Mouse (Mus musculus) lung, postnatal 0 days (tissue): ENCODE measurements around the gene Olfr599. TPM values are rescaled to one million over a fixed set of nuclear protein-coding genes. Genes with fewer than 3 reads are reported as not detected.
"Not testable (repeated sequence)": the region's sequence is repeated elsewhere in the genome, so short reads cannot be mapped to it uniquely, and the experiment has no call there.

Experiments used
- ATAC-seq: fragments of 200-750 bp; cut with Nextera tagmentation; 2 replicates; pipeline ENCODE4 v1.8.0; 2017; ENCODE audit warnings: moderate library complexity
- DNase-seq: peaks from one replicate; pipeline ENCODE4 v3.0.0-alpha.2; 2016; ENCODE audit warnings: low spot score
- H3K27ac ChIP-seq: fragments of 300-500 bp; sonication (generic); 2 replicates; pipeline ENCODE4 v1.5.1; 2014; ENCODE audit warnings: antibody characterized with exemption, mild to moderate bottlenecking, low read length, mixed read lengths
- H3K27me3 ChIP-seq: fragments of 300-500 bp; sonication (generic); replicated peaks from 2 replicates; pipeline ENCODE4 v1.6.1; 2014; ENCODE audit warnings: low read length, mixed read lengths; ENCODE audit not compliant: insufficient read depth
- H3K36me3 ChIP-seq: fragments of 300-500 bp; sonication (generic); 2 replicates; pipeline ENCODE4 v1.6.1; 2014; ENCODE audit warnings: low read length, mixed read lengths; ENCODE audit not compliant: insufficient read depth
- H3K4me1 ChIP-seq: fragments of 300-500 bp; sonication (generic); 2 replicates; pipeline ENCODE4 v1.6.1; 2014; ENCODE audit warnings: antibody characterized with exemption, low read depth, low read length, mixed read lengths; ENCODE audit not compliant: insufficient read depth
- H3K4me2 ChIP-seq: fragments of 300-500 bp; sonication (generic); replicated peaks from 2 replicates; pipeline ENCODE4 v1.6.1; 2014; ENCODE audit warnings: low read depth, mild to moderate bottlenecking, low read length, moderate library complexity, mixed read lengths
- H3K4me3 ChIP-seq: fragments of 300-500 bp; sonication (generic); 2 replicates; pipeline ENCODE4 v1.5.1; 2014; ENCODE audit warnings: low read depth, low read length
- H3K9ac ChIP-seq: fragments of 300-500 bp; sonication (generic); replicated peaks from 2 replicates; pipeline ENCODE4 v1.6.1; 2014; ENCODE audit warnings: low read depth, mild to moderate bottlenecking
- H3K9me3 ChIP-seq: fragments of 300-500 bp; sonication (generic); 2 replicates; pipeline ENCODE4 v1.6.1; 2016; ENCODE audit warnings: low read length, mixed read lengths
- CTCF ChIP-seq: IDR thresholded peaks from 2 replicates; pipeline ENCODE4 v1.5.1; 2016; ENCODE audit warnings: antibody characterized with exemption, mild to moderate bottlenecking
- EP300 ChIP-seq: IDR thresholded peaks from 2 replicates; pipeline ENCODE4 v1.6.1; 2016; ENCODE audit warnings: antibody characterized with exemption, mild to moderate bottlenecking, control low read depth
- WGBS: fragments of 180-500 bp; shearing (Covaris S2); extraction: QIAGEN DNeasy Blood & Tissue Kit; methylation state at CpG from one replicate; pipeline ENCODE4 v1.1.7; 2014; 5-methylcytosine and 5-hydroxymethylcytosine counted together
- polyA plus RNA-seq: library from polyadenylated mRNA; unstranded; fragments of >200 nt; fragmentation: Nextera tagmentation; extraction: Ambion mirVana; gene quantifications from 2 replicates; pipeline ENCODE4 v1.2.1, GENCODE M21; 2015

Gene Olfr599
- polyA plus RNA-seq: not detected in 2 replicates

- DNase-seq: no peak
- Histone ChIP-seq H3K4me1 (no peaks in the 10 kb centered on the region), H3K27me3 (no peaks in the 10 kb centered on the region), H3K4me3 (no peak within 1 kb of the TSS), H3K9ac (no peak within 1 kb of the TSS), H3K9me3 (no peaks in the 10 kb centered on the region), H3K4me2 (no peak within 1 kb of the TSS), H3K27ac (no peak within 1 kb of the TSS), H3K36me3 (no peaks in the 10 kb centered on the region)
- WGBS: 86% methylated on average over 1 of the region's 1 CpGs
- no peak for ATAC-seq
- TF ChIP-seq EP300 (no peak), CTCF (no peak)
Observed at GRCm38 (mm10) chr7:103335617-103336016, at the start of gene Olfr599. Olfr599 (plus strand) TSS chr7:103335917.

DNA sequence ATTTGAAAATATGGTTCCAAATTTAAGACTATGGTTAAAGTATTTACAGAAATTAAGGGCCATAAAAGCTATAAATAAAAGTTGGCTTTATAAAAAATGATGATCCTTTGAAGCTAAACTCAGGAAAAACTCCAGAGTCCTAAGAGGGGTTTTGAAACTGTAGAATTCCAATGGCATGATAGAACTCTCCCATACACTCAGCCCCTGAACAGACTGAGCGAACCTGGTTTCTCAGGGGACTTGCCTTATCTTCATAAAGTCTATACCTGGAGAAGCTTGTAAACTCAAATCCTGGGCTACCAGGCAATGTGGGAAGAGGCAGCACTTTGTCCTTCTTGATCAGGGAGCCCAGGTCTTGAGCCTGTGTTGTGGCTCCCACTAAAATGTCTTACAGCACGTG, 30.4 kb upstream of the Olfr599 start, which contains the start of gene Olfr596:
TSS of gene Olfr596 (plus strand) at position 301 of the 400 bp plus-strand sequence.
- H3K9ac ChIP-seq, H3K9me3 ChIP-seq, H3K36me3 ChIP-seq, DNase-seq, ATAC-seq, H3K27me3 ChIP-seq, H3K4me2 ChIP-seq, H3K4me3 ChIP-seq, H3K27ac ChIP-seq, H3K4me1 ChIP-seq: not testable (repeated sequence)
- WGBS: 81% methylated on average over 2 of the region's 2 CpGs

GRCm38 (mm10) chr7:103316015-103316414, 19.7 kb upstream of the Olfr599 start, which contains the start of gene Olfr597:
Olfr597 (plus strand) TSS chr7:103316315.
- H3K27me3 ChIP-seq, H3K27ac ChIP-seq, H3K9ac ChIP-seq, DNase-seq, ATAC-seq, H3K9me3 ChIP-seq, H3K4me3 ChIP-seq, H3K4me1 ChIP-seq, H3K36me3 ChIP-seq, H3K4me2 ChIP-seq: not testable (repeated sequence)
- WGBS: 80% methylated on average over 2 of the region's 2 CpGs

DNA sequence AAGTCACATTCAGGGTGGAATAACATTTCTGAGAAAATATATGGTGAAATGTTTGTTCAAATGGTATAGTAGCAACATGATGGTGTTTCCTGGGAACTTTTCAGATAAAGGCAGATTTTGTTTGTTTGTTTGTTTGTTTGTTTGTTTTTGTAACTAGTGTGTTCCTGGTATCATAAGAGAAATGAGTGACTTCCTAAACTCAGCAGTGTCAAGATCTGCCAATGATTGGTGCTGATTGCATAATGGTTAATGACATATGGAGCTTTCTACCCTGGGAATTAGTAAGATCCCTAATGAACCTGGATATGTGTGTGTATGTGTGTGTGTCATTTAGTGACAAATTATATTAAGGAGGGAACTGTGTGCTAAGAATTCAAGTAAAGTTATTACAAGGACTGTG, 12.4 kb upstream of the Olfr599 start, which contains the start of gene Olfr598:
TSS of gene Olfr598 (plus strand) at position 301 of the 400 bp plus-strand sequence.
- no peak within 1 kb of the TSS for H3K27ac ChIP-seq
- H3K4me2 ChIP-seq: no peak within 1 kb of the TSS
- no peaks in the 10 kb centered on the region for H3K27me3 ChIP-seq
- H3K4me3 ChIP-seq: no peak within 1 kb of the TSS
- H3K9ac ChIP-seq: no peak within 1 kb of the TSS
- H3K9me3 ChIP-seq: no peaks in the 10 kb centered on the region
- no peaks in the 10 kb centered on the region for H3K4me1 ChIP-seq
- H3K36me3 ChIP-seq: no peaks in the 10 kb centered on the region
- TF ChIP-seq EP300 (no peak), CTCF (no peak)
- no peak for ATAC-seq
- no peak for DNase-seq

DNA sequence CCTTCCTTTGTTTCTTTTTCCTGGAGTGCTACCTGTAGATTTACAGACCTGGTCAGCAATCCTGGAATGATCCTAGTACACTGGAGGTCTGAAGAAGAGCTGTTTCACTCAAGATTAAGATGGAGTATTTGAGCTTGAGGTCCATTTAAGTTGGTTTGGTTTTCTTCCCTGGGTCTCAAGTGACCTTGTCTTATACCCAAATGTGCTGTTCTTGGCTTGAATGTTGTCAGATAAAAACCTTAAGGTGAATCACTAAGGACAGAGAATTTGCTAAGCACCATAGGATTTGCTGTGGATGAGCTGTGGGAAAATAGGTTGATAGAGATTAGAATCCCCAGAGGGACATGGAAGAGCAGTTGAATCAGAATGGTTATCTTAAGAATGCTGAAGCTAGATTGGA, 13.9 kb downstream of the Olfr599 start, which contains the start of gene Olfr600:
TSS of gene Olfr600 (minus strand) at position 101 of the 400 bp plus-strand sequence.
- H3K4me2 ChIP-seq: no peak within 1 kb of the TSS
- no peak for ATAC-seq

GRCm38 (mm10) chr7:103362555-103362954, 26.8 kb downstream of the Olfr599 start, which contains the start of gene Olfr601:
Olfr601 (minus strand) TSS chr7:103362655.
- TF ChIP-seq CTCF: no peak

More for the DNA sequence above, 13.9 kb downstream of the Olfr599 start, which contains the start of gene Olfr600:
- Histone ChIP-seq H3K4me3 (no peak within 1 kb of the TSS), H3K9ac (no peak within 1 kb of the TSS), H3K9me3 (no peaks in the 10 kb centered on the region), H3K27ac (no peak within 1 kb of the TSS), H3K4me1 (no peaks in the 10 kb centered on the region), H3K36me3 (no peaks in the 10 kb centered on the region), H3K27me3 (no peaks in the 10 kb centered on the region)
- no peak for DNase-seq
- TF ChIP-seq CTCF: no peak
- no peak for TF ChIP-seq EP300

DNA sequence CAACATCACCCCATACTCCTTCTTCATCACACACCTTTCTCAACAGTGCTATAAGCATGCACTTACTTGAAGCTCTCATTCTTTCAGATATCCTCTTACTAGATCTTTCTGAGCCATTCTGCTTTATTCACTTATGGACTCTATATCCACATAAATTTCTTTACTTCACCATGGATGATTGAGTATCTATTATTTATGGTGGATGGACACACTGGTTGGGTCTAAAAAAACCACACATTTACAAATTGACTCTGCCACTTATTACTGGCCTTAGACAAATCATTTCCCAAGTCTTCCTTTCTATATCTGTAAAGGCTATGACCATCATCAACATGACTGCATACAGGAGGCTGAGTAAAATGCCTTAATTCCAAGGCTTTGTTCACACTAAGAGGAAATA, 50.4 kb downstream of the Olfr599 start, which contains the start of gene Olfr603:
TSS of gene Olfr603 (minus strand) at position 101 of the 400 bp plus-strand sequence.
- no peak within 1 kb of the TSS for H3K27ac ChIP-seq
- DNase-seq (no peak), ATAC-seq (no peak)
- H3K4me3 ChIP-seq: no peak within 1 kb of the TSS
- H3K36me3 ChIP-seq: no peaks in the 10 kb centered on the region
- no peak for TF ChIP-seq CTCF
- TF ChIP-seq EP300: no peak
- no peaks in the 10 kb centered on the region for H3K9me3 ChIP-seq
- no peaks in the 10 kb centered on the region for H3K4me1 ChIP-seq
- no peak within 1 kb of the TSS for H3K4me2 ChIP-seq
- no peaks in the 10 kb centered on the region for H3K27me3 ChIP-seq
- H3K9ac ChIP-seq: no peak within 1 kb of the TSS

More at GRCm38 (mm10) chr7:103362555-103362954, 26.8 kb downstream of the Olfr599 start, which contains the start of gene Olfr601:
- DNase-seq: no peak
- Histone ChIP-seq H3K4me2 (no peak within 1 kb of the TSS), H3K27ac (no peak within 1 kb of the TSS), H3K27me3 (no peaks in the 10 kb centered on the region), H3K36me3 (no peaks in the 10 kb centered on the region), H3K4me3 (no peak within 1 kb of the TSS), H3K4me1 (no peaks in the 10 kb centered on the region), H3K9me3 (no peaks in the 10 kb centered on the region), H3K9ac (no peak within 1 kb of the TSS)
- no peak for ATAC-seq
- 93% methylated on average over 1 of the region's 1 CpGs for WGBS

Other genes starting within 250 kb of the Olfr599 start
- not detected in 2 replicates for gene Olfr585, start 238.2 kb upstream of the Olfr599 start, polyA plus RNA-seq
- gene Olfr586, start 210.3 kb upstream of the Olfr599 start, polyA plus RNA-seq: not detected in 2 replicates
- not detected in 2 replicates for gene Olfr588-ps1, start 195.0 kb upstream of the Olfr599 start, polyA plus RNA-seq
- not detected in 2 replicates for gene Olfr589, start 179.6 kb upstream of the Olfr599 start, polyA plus RNA-seq
- gene Olfr591, start 157.6 kb upstream of the Olfr599 start, polyA plus RNA-seq: not detected in 2 replicates
- not detected in 2 replicates for gene Olfr592, start 151.1 kb upstream of the Olfr599 start, polyA plus RNA-seq
- gene Olfr593, start 124.1 kb upstream of the Olfr599 start, polyA plus RNA-seq: not detected in 2 replicates
- not detected in 2 replicates for gene Olfr594, start 118.9 kb upstream of the Olfr599 start, polyA plus RNA-seq
- not detected in 2 replicates for gene Usp17ld, start 83.4 kb upstream of the Olfr599 start, polyA plus RNA-seq
- gene Olfr596, start 30.3 kb upstream of the Olfr599 start, polyA plus RNA-seq: not detected in 2 replicates
- gene Olfr597, start 19.6 kb upstream of the Olfr599 start, polyA plus RNA-seq: not detected in 2 replicates
- gene Olfr598, start 12.3 kb upstream of the Olfr599 start, polyA plus RNA-seq: not detected in 2 replicates
- not detected in 2 replicates for gene Olfr600, start 13.8 kb downstream of the Olfr599 start, polyA plus RNA-seq
- gene Olfr601, start 26.7 kb downstream of the Olfr599 start, polyA plus RNA-seq: not detected in 2 replicates
- not detected in 2 replicates for gene Olfr603, start 50.3 kb downstream of the Olfr599 start, polyA plus RNA-seq
- gene Usp17lc, start 79.2 kb downstream of the Olfr599 start, polyA plus RNA-seq: not detected in 2 replicates
- gene Olfr605, start 109.5 kb downstream of the Olfr599 start, polyA plus RNA-seq: not detected in 2 replicates
- not detected in 2 replicates for gene Olfr606, start 113.1 kb downstream of the Olfr599 start, polyA plus RNA-seq
- gene Olfr607, start 128.2 kb downstream of the Olfr599 start, polyA plus RNA-seq: not detected in 2 replicates
- not detected in 2 replicates for gene Olfr608, start 134.0 kb downstream of the Olfr599 start, polyA plus RNA-seq
- not detected in 2 replicates for gene Olfr609, start 162.1 kb downstream of the Olfr599 start, polyA plus RNA-seq
- not detected in 2 replicates for gene Olfr610, start 176.2 kb downstream of the Olfr599 start, polyA plus RNA-seq
- gene Olfr611, start 184.9 kb downstream of the Olfr599 start, polyA plus RNA-seq: not detected in 2 replicates
- not detected in 2 replicates for gene Olfr612, start 206.8 kb downstream of the Olfr599 start, polyA plus RNA-seq
- not detected in 2 replicates for gene Olfr613, start 212.2 kb downstream of the Olfr599 start, polyA plus RNA-seq
- gene Olfr615, start 220.2 kb downstream of the Olfr599 start, polyA plus RNA-seq: not detected in 2 replicates
- not detected in 2 replicates for gene Olfr616, start 233.2 kb downstream of the Olfr599 start, polyA plus RNA-seq
- not detected in 2 replicates for gene Olfr617, start 237.1 kb downstream of the Olfr599 start, polyA plus RNA-seq